Mouse (Mus musculus) ES-Bruce4 (cell line): ENCODE measurements around the gene Ccdc125. TPM values are rescaled to one million over a fixed set of nuclear protein-coding genes. Genes with fewer than 3 reads are reported as not detected.

Experiments
- H3K27ac ChIP-seq: 2 replicates; pipeline ENCODE4 v1.5.1; 2012; ENCODE audit warnings: low read length, inconsistent platforms; ENCODE audit not compliant: insufficient read depth
- H3K27me3 ChIP-seq: 2 replicates; pipeline ENCODE4 v1.6.1; 2012; ENCODE audit warnings: mild to moderate bottlenecking, low read length, inconsistent platforms; ENCODE audit not compliant: control insufficient read depth, poor library complexity, insufficient read depth, severe bottlenecking
- H3K36me3 ChIP-seq: 2 replicates; pipeline ENCODE4 v1.6.1; 2012; ENCODE audit warnings: inconsistent platforms, mild to moderate bottlenecking, low read length, moderate library complexity; ENCODE audit not compliant: control insufficient read depth, poor library complexity, insufficient read depth, severe bottlenecking
- H3K4me1 ChIP-seq: one replicate; pipeline ENCODE4 v1.8.1; 2011; ENCODE audit warnings: low read length; ENCODE audit not compliant: control insufficient read depth, insufficient read depth
- H3K4me3 ChIP-seq: 2 replicates; pipeline ENCODE4 v1.5.1; 2011; ENCODE audit warnings: low read depth, mild to moderate bottlenecking, low read length
- H3K9ac ChIP-seq: 2 replicates; pipeline ENCODE4 v1.6.1; 2012; ENCODE audit warnings: low read depth, mild to moderate bottlenecking, inconsistent platforms; ENCODE audit not compliant: poor library complexity, severe bottlenecking
- H3K9me3 ChIP-seq: replicated peaks from 2 replicates; pipeline ENCODE4 v1.6.1; 2012; ENCODE audit warnings: mild to moderate bottlenecking, low read length, inconsistent platforms; ENCODE audit not compliant: control insufficient read depth, poor library complexity, insufficient read depth, severe bottlenecking
- CTCF ChIP-seq: IDR thresholded peaks from one replicate; pipeline ENCODE4 v1.8.1; 2011; ENCODE audit warnings: low read depth, low read length
- EP300 ChIP-seq: IDR thresholded peaks from 2 replicates; pipeline ENCODE4 v1.6.1; 2011; ENCODE audit warnings: low read depth, low read length; ENCODE audit not compliant: insufficient read depth
- POLR2A ChIP-seq: IDR thresholded peaks from one replicate; pipeline ENCODE4 v1.8.1; 2011; ENCODE audit warnings: low read length; ENCODE audit not compliant: insufficient read depth
- polyA plus RNA-seq: library from polyadenylated mRNA; stranded (reverse); fragments of >200 nt; gene quantifications from 2 replicates; pipeline ENCODE4 v1.2.4, GENCODE M21; 2011; ENCODE audit warnings: low read depth; ENCODE audit not compliant: missing spikeins, insufficient read depth, insufficient read length

The Ccdc125 gene
- polyA plus RNA-seq, 1 experiment = 3.6 TPM

DNA sequence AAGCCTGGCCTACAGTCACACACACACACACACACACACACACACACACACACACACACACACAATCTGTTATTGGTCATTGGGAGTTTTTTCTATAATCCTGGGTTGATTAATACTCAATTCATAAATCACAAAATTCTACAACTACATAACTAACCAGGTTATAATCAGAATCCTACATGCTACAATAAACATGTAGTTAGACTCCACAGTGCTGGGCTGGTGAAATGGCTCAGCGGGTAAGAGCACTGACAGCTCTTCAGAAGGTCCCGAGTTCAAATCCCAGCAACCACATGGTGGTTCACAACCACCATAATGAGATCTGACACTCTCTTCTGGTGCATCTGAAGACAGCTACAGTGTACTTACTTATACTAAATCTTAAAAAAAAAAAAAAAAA, 63.2 kb downstream of the Ccdc125 start:
- Histone ChIP-seq H3K27ac (no peak overlapping the region), H3K9ac (no peak overlapping the region), H3K36me3 (peaks cover 14% of the 10 kb centered on the region), H3K9me3 (no peaks in the 10 kb centered on the region), H3K4me1 (peaks cover 3% of the 10 kb centered on the region), H3K4me3 (no peak overlapping the region), H3K27me3 (no peaks in the 10 kb centered on the region)
- TF ChIP-seq CTCF (no peak), EP300 (no peak), POLR2A (no peak)

DNA sequence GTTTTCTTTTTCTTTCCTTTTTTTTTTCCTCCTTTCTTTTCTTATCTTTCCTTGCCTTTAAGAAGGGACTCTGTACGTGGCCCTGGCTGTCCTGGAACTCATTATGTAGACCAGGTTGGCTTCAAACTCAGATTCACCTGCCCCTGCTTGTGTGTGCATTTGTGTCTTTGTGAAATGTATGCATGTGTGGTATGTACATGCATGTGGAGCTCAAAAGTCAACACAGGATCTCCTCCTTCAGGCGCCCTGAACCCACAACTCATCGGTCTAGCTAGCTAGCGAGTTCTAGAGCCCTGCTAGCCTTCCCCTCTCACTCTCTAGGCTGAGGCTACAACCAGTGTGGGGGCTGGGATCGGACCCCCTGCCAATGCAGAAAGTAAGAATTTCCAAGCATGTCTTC, 73.3 kb downstream of the Ccdc125 start:
- no peak overlapping the region for H3K27ac ChIP-seq
- H3K4me1 ChIP-seq = peaks cover 2% of the 10 kb centered on the region
- H3K4me3 ChIP-seq = no peak overlapping the region
- H3K9me3 ChIP-seq = no peaks in the 10 kb centered on the region
- no peak overlapping the region for H3K9ac ChIP-seq
- no peaks in the 10 kb centered on the region for H3K27me3 ChIP-seq
- no peak for TF ChIP-seq EP300
- no peak for TF ChIP-seq POLR2A
- no peak for TF ChIP-seq CTCF
- H3K36me3 ChIP-seq = peaks cover 3% of the 10 kb centered on the region; the same call in 1 of the 2 replicates

- TF ChIP-seq EP300 = no peak
- no peak for TF ChIP-seq POLR2A
- no peak for TF ChIP-seq CTCF
- Histone ChIP-seq H3K4me3 (peak overlapping the region; percentile 76), H3K36me3 (no peaks in the 10 kb centered on the region), H3K27me3 (no peaks in the 10 kb centered on the region), H3K9ac (peak overlapping the region; percentile 77), H3K27ac (no peak overlapping the region), H3K4me1 (peaks cover 2% of the 10 kb centered on the region), H3K9me3 (no peaks in the 10 kb centered on the region)
Observed at GRCm38 (mm10) chr13:100743346-100744035, 74.0 kb downstream of the Ccdc125 start.

GRCm38 (mm10) chr13:100744036-100744744, 74.7 kb downstream of the Ccdc125 start, which contains the start of gene Mrps36:
Gene Mrps36 (minus strand): TSS chr13:100744659.
- H3K9me3 ChIP-seq = no peaks in the 10 kb centered on the region
- TF ChIP-seq CTCF (no peak), POLR2A (peak; percentile 45)
- H3K4me3 ChIP-seq = peak within 1 kb of the TSS; percentile 76
- H3K36me3 ChIP-seq = no peaks in the 10 kb centered on the region
- H3K9ac ChIP-seq = peak within 1 kb of the TSS; percentile 77
- H3K27me3 ChIP-seq = no peaks in the 10 kb centered on the region
- H3K4me1 ChIP-seq = peaks cover 2% of the 10 kb centered on the region
- H3K27ac ChIP-seq = peak within 1 kb of the TSS; percentile 69

- Histone ChIP-seq H3K36me3 (no peaks in the 10 kb centered on the region), H3K4me3 (no peak overlapping the region), H3K27ac (no peak overlapping the region), H3K9me3 (no peaks in the 10 kb centered on the region), H3K9ac (no peak overlapping the region), H3K27me3 (no peaks in the 10 kb centered on the region), H3K4me1 (peaks cover 2% of the 10 kb centered on the region)
- TF ChIP-seq POLR2A (no peak), CTCF (no peak), EP300 (no peak)
Observed at GRCm38 (mm10) chr13:100746090-100746489, 76.6 kb downstream of the Ccdc125 start.

Other genes starting within 250 kb of the Ccdc125 start
- gene Naip1, start 216.8 kb upstream of the Ccdc125 start, polyA plus RNA-seq = not detected in 2 replicates
- 107 and 118 TPM in 2 replicates for gene Gtf2h2, start 177.1 kb upstream of the Ccdc125 start, polyA plus RNA-seq
- 14.6 and 15.8 TPM in 2 replicates for gene Ocln, start 117.0 kb upstream of the Ccdc125 start, polyA plus RNA-seq
- gene Marveld2, start 52.7 kb upstream of the Ccdc125 start, polyA plus RNA-seq = 14.2 and 17.2 TPM in 2 replicates
- 200 and 203 TPM in 2 replicates for gene Ak6, start 18.7 kb upstream of the Ccdc125 start, polyA plus RNA-seq
- 39.7 TPM in 2 replicates for gene Rad17, start 18.7 kb upstream of the Ccdc125 start, polyA plus RNA-seq
- 13.2 and 17.4 TPM in 2 replicates for gene Taf9, start 18.1 kb upstream of the Ccdc125 start, polyA plus RNA-seq
- gene Cdk7, start 61.2 kb downstream of the Ccdc125 start, polyA plus RNA-seq = 93.2 and 102 TPM in 2 replicates
- gene Mrps36, start 74.9 kb downstream of the Ccdc125 start, polyA plus RNA-seq = 108 and 110 TPM in 2 replicates
- gene Cenph, start 106.2 kb downstream of the Ccdc125 start, polyA plus RNA-seq = 52.4 and 58.8 TPM in 2 replicates
- gene Ccnb1, start 116.9 kb downstream of the Ccdc125 start, polyA plus RNA-seq = 632 and 669 TPM in 2 replicates
- 52.6 and 54.5 TPM in 2 replicates for gene Slc30a5, start 163.7 kb downstream of the Ccdc125 start, polyA plus RNA-seq